Mouse (Mus musculus) bone marrow macrophage, adult 2 months (primary cell): ENCODE results near the gene Sds.
"Not testable (repeated sequence)": the region's sequence is repeated elsewhere in the genome, so short reads cannot be mapped to it uniquely, and the experiment has no call there.

Source experiments
- CTCF ChIP-seq: IDR thresholded peaks from 2 replicates; pipeline ENCODE4 v1.5.1; 2012; ENCODE audit warnings: low read depth, mild to moderate bottlenecking, low read length, moderate library complexity
- POLR2A ChIP-seq: IDR thresholded peaks from 2 replicates; pipeline ENCODE4 v1.6.1; 2012; ENCODE audit warnings: mild to moderate bottlenecking, low read depth, low read length, borderline replicate concordance

- TF ChIP-seq CTCF, POLR2A: not testable (repeated sequence)
Observed at GRCm38 (mm10) chr5:120500609-120501008, 24.3 kb downstream of the Sds start.
